Mouse (Mus musculus) CD8-positive naive resting alpha-beta T cell, adult 2 months (primary cell): ENCODE results near the gene Oaz1.
A peak's percentile ranks its signal among the peaks of the same experiment; 100 is the strongest.
"Not testable (repeated sequence)": the region's sequence is repeated elsewhere in the genome, so short reads cannot be mapped to it uniquely, and the experiment has no call there.

Experiments used
- DNase-seq, 2 experiments: peaks; one replicate each; pipeline ENCODE4 v3.0.0; 2022; ENCODE audit warnings: low read depth in 2 of 2, low spot score in 2 of 2

The Oaz1 gene

GRCm38 (mm10) chr10:80821991-80822390 is 4.5 kb upstream of the Oaz1 start:
- peak in 1 of 2 experiments; percentile 50 for DNase-seq

GRCm38 (mm10) chr10:80822528-80822927 is 3.9 kb upstream of the Oaz1 start:
- no peak for DNase-seq

GRCm38 (mm10) chr10:80823316-80823715 is 3.1 kb upstream of the Oaz1 start:
- no peak for DNase-seq

- DNase-seq = no peak
Observed at GRCm38 (mm10) chr10:80823847-80824643, 2.4 kb upstream of the Oaz1 start.

- DNase-seq = no peak
Observed at GRCm38 (mm10) chr10:80824827-80825226, 1.6 kb upstream of the Oaz1 start.

GRCm38 (mm10) chr10:80827063-80827869 is 810 bp downstream of the Oaz1 start:
- DNase-seq = peak in 1 of 2 experiments; percentile 19

GRCm38 (mm10) chr10:80827870-80828420 is 1.5 kb downstream of the Oaz1 start:
- DNase-seq = no peak

GRCm38 (mm10) chr10:80828587-80828986 is 2.1 kb downstream of the Oaz1 start:
- DNase-seq = not testable (repeated sequence)

- DNase-seq = no peak
Observed at GRCm38 (mm10) chr10:80829359-80830278, 3.2 kb downstream of the Oaz1 start.

- DNase-seq = no peak
Observed at GRCm38 (mm10) chr10:80831136-80831535, 4.7 kb downstream of the Oaz1 start.

GRCm38 (mm10) chr10:80832818-80833217 is 6.4 kb downstream of the Oaz1 start:
- DNase-seq = no peak

- no peak for DNase-seq
Observed at GRCm38 (mm10) chr10:80835617-80836016, 9.2 kb downstream of the Oaz1 start.

- no peak for DNase-seq
Observed at GRCm38 (mm10) chr10:80836949-80837379, 10.5 kb downstream of the Oaz1 start.

- DNase-seq = no peak
Observed at GRCm38 (mm10) chr10:80837827-80838226, 11.4 kb downstream of the Oaz1 start.

- no peak for DNase-seq
Observed at GRCm38 (mm10) chr10:80838346-80838912, 12.0 kb downstream of the Oaz1 start.

GRCm38 (mm10) chr10:80839848-80840247 is 13.4 kb downstream of the Oaz1 start:
- no peak for DNase-seq

- no peak for DNase-seq
Observed at GRCm38 (mm10) chr10:80841685-80842084, 15.2 kb downstream of the Oaz1 start.

- no peak for DNase-seq
Observed at GRCm38 (mm10) chr10:80842334-80842733, 15.9 kb downstream of the Oaz1 start.

GRCm38 (mm10) chr10:80843087-80843930 is 16.9 kb downstream of the Oaz1 start:
- DNase-seq = no peak
